Mouse (Mus musculus): Measurements from ENCODE around the gene Lctl.

GRCm38 (mm10) chr9:64087461-64088235, 29.3 kb upstream of the Lctl start:
- TF ChIP-seq GATA1 (IDR thresholded peaks at IDR 0.05; ENCODE audit: borderline replicate concordance, low read length) (no peak), FLI1 (IDR thresholded peaks at IDR 0.05; ENCODE audit: low read length) (no peak)
